Mouse (Mus musculus) large intestine, adult 2 months (tissue): Measurements from ENCODE around the gene Gm10097. TPM values are rescaled to one million over a fixed set of nuclear protein-coding genes. Genes with fewer than 3 reads are reported as not detected.

ENCODE experiments used
- DNase-seq: peaks from one replicate; pipeline ENCODE4 v3.0.0-alpha.2; 2012; ENCODE audit warnings: low read depth, low spot score
- WGBS: fragments of 180-500 bp; shearing (Covaris S2); methylation state at CpG from one replicate; pipeline ENCODE4 v1.1.7; 2018; 5-methylcytosine and 5-hydroxymethylcytosine counted together
- polyA plus RNA-seq: library from polyadenylated mRNA; depleted of rRNA; stranded (reverse); fragments of >200 nt; gene quantifications from 2 replicates; pipeline ENCODE4 v1.2.3, GENCODE M21; 2012; rRNA removed

The Gm10097 gene
- not detected in 2 replicates for polyA plus RNA-seq

- DNase-seq, result no peak
- WGBS, result 73% methylated on average over 14 of the region's 14 CpGs
Observed at GRCm38 (mm10) chr10:5068676-5069265, at the start of gene Gm10097. Gene Gm10097, plus strand, starts transcription at chr10:5069192.

- DNase-seq, result no peak
- WGBS, result 96% methylated on average over 4 of the region's 4 CpGs
Observed at GRCm38 (mm10) chr10:5025906-5026305, 43.1 kb upstream of the Gm10097 start.

GRCm38 (mm10) chr10:5027208-5027607 is 41.8 kb upstream of the Gm10097 start:
- DNase-seq, result no peak
- 86% methylated on average over 1 of the region's 1 CpGs for WGBS

GRCm38 (mm10) chr10:5028301-5028700 is 40.7 kb upstream of the Gm10097 start:
- DNase-seq, result no peak
- WGBS, result 86% methylated on average over 9 of the region's 9 CpGs

GRCm38 (mm10) chr10:5029161-5029560 is 39.8 kb upstream of the Gm10097 start:
- no peak for DNase-seq

GRCm38 (mm10) chr10:5029883-5030282 is 39.1 kb upstream of the Gm10097 start:
- DNase-seq, result no peak

More at GRCm38 (mm10) chr10:5029161-5029560, 39.8 kb upstream of the Gm10097 start:
- 61% methylated on average over 2 of the region's 2 CpGs for WGBS

GRCm38 (mm10) chr10:5032192-5033048 is 36.6 kb upstream of the Gm10097 start:
- DNase-seq, result no peak
- WGBS, result 80% methylated on average over 15 of the region's 15 CpGs

More at GRCm38 (mm10) chr10:5029883-5030282, 39.1 kb upstream of the Gm10097 start:
- WGBS, result 84% methylated on average over 1 of the region's 1 CpGs

- 72% methylated on average over 8 of the region's 8 CpGs for whole genome bisulfite sequencing
Observed at GRCm38 (mm10) chr10:5041254-5041653, 27.7 kb upstream of the Gm10097 start.

GRCm38 (mm10) chr10:5044481-5044880 is 24.5 kb upstream of the Gm10097 start:
- 86% methylated on average over 8 of the region's 8 CpGs for WGBS

More at GRCm38 (mm10) chr10:5041254-5041653, 27.7 kb upstream of the Gm10097 start:
- no peak for DNase-seq

GRCm38 (mm10) chr10:5045213-5045612 is 23.8 kb upstream of the Gm10097 start:
- no peak for DNase-seq
- 85% methylated on average over 7 of the region's 7 CpGs for WGBS

More at GRCm38 (mm10) chr10:5044481-5044880, 24.5 kb upstream of the Gm10097 start:
- no peak for DNase-seq

- WGBS, result 84% methylated on average over 5 of the region's 5 CpGs
Observed at GRCm38 (mm10) chr10:5045671-5046070, 23.3 kb upstream of the Gm10097 start.

GRCm38 (mm10) chr10:5056243-5056735 is 12.7 kb upstream of the Gm10097 start:
- no peak for DNase-seq
- 89% methylated on average over 10 of the region's 10 CpGs for WGBS

More at GRCm38 (mm10) chr10:5045671-5046070, 23.3 kb upstream of the Gm10097 start:
- DNase-seq, result no peak

- 88% methylated on average over 3 of the region's 3 CpGs for WGBS
- no peak for DNase-seq
Observed at GRCm38 (mm10) chr10:5056940-5057339, 12.1 kb upstream of the Gm10097 start.

- WGBS, result 79% methylated on average over 15 of the region's 15 CpGs
- DNase-seq, result no peak
Observed at GRCm38 (mm10) chr10:5057661-5058060, 11.3 kb upstream of the Gm10097 start.

GRCm38 (mm10) chr10:5058876-5059275 is 10.1 kb upstream of the Gm10097 start:
- no peak for DNase-seq
- WGBS, result 59% methylated on average over 2 of the region's 2 CpGs

GRCm38 (mm10) chr10:5059983-5060382 is 9.0 kb upstream of the Gm10097 start:
- WGBS, result 37% methylated on average over 2 of the region's 2 CpGs
- DNase-seq, result no peak

GRCm38 (mm10) chr10:5067113-5067512 is 1.9 kb upstream of the Gm10097 start:
- WGBS, result 86% methylated on average over 3 of the region's 3 CpGs

GRCm38 (mm10) chr10:5070168-5070940 is 1.4 kb downstream of the Gm10097 start:
- 89% methylated on average over 11 of the region's 11 CpGs for WGBS
- DNase-seq, result no peak

More at GRCm38 (mm10) chr10:5067113-5067512, 1.9 kb upstream of the Gm10097 start:
- no peak for DNase-seq

GRCm38 (mm10) chr10:5070941-5071231 is 1.9 kb downstream of the Gm10097 start:
- 79% methylated on average over 3 of the region's 3 CpGs for WGBS
- no peak for DNase-seq

GRCm38 (mm10) chr10:5072054-5072453 is 3.1 kb downstream of the Gm10097 start:
- 71% methylated on average over 8 of the region's 8 CpGs for WGBS
- no peak for DNase-seq
